Mouse (Mus musculus): Measurements from ENCODE around the gene Vamp2. TPM values are rescaled to one million over a fixed set of nuclear protein-coding genes. Genes with fewer than 3 reads are reported as not detected.

Vamp2 gene
- total RNA-seq, 2 experiments from 2014 or later, result 71.1 to 85.8 TPM

GRCm38 (mm10) chr11:69095511-69096231 is 7.4 kb downstream of the Vamp2 start:
- peak; percentile 60 to 68 for DNase-seq
- intact Hi-C loops (cut with DNase I), result loop anchor here (10.0 kb wide), 1 partner anchor 319 kb away; the partner anchor contains the start of gene Kdm6b

- intact Hi-C loops (cut with DNase I), result loop anchor here (10.0 kb wide), 1 partner anchor 318 kb away; the partner anchor contains the start of gene Kdm6b
Observed at GRCm38 (mm10) chr11:69096360-69096986, 8.2 kb downstream of the Vamp2 start.

GRCm38 (mm10) chr11:69096987-69097900 is 9.0 kb downstream of the Vamp2 start:
- intact Hi-C loops (cut with DNase I), result loop anchor here (10.0 kb wide), 1 partner anchor 318 kb away; the partner anchor contains the start of gene Kdm6b
- peak; percentile 100 for DNase-seq

More at GRCm38 (mm10) chr11:69096360-69096986, 8.2 kb downstream of the Vamp2 start:
- DNase-seq, result no peak

- intact Hi-C loops (cut with DNase I), result loop anchor here (10.0 kb wide), 1 partner anchor 317 kb away; the partner anchor contains the start of gene Kdm6b
- DNase-seq, result peak in 1 of 2 experiments; percentile 48
Observed at GRCm38 (mm10) chr11:69098039-69098761, 9.9 kb downstream of the Vamp2 start.

- DNase-seq, result peak; percentile 98
- intact Hi-C loops (cut with DNase I), result loop anchor here (10.0 kb wide), 1 partner anchor 316 kb away; the partner anchor contains the start of gene Kdm6b
Observed at GRCm38 (mm10) chr11:69098762-69099091, 10.4 kb downstream of the Vamp2 start.

GRCm38 (mm10) chr11:69099177-69099914 is 11.1 kb downstream of the Vamp2 start:
- peak; percentile 92 to 95 for DNase-seq
- intact Hi-C loops (cut with DNase I), result loop anchor here (10.0 kb wide), 1 partner anchor 315 kb away; the partner anchor contains the start of gene Kdm6b

GRCm38 (mm10) chr11:69099915-69100345 is 11.6 kb downstream of the Vamp2 start:
- intact Hi-C loops (cut with DNase I), result loop anchor here (2.0 to 10.0 kb wide), 2 partner anchors 15 to 315 kb away; partner anchors contain the start of gene Kdm6b
- DNase-seq, result peak; percentile 96 to 97

GRCm38 (mm10) chr11:69100639-69101360 is 12.5 kb downstream of the Vamp2 start:
- DNase-seq, result no peak
- intact Hi-C loops (cut with DNase I), result loop anchor here (2.0 kb wide), 1 partner anchor 14 kb away; no protein-coding TSS in a partner anchor

- no peak for DNase-seq
- intact Hi-C loops (cut with DNase I), result loop anchor here (2.0 kb wide), 1 partner anchor 13 kb away; no protein-coding TSS in a partner anchor
Observed at GRCm38 (mm10) chr11:69101604-69102402, 13.5 kb downstream of the Vamp2 start.

- intact Hi-C loops (cut with DNase I), result no loop called here
Observed at GRCm38 (mm10) chr11:69102403-69102725, 14.1 kb downstream of the Vamp2 start.

GRCm38 (mm10) chr11:69103121-69103520 is 14.8 kb downstream of the Vamp2 start:
- intact Hi-C loops (cut with DNase I), result no loop called here
- DNase-seq, result no peak

More at GRCm38 (mm10) chr11:69102403-69102725, 14.1 kb downstream of the Vamp2 start:
- DNase-seq, result no peak

GRCm38 (mm10) chr11:69103531-69104435 is 15.5 kb downstream of the Vamp2 start:
- no peak for DNase-seq
- intact Hi-C loops (cut with DNase I), result no loop called here

- no peak for DNase-seq
- intact Hi-C loops (cut with DNase I), result no loop called here
Observed at GRCm38 (mm10) chr11:69104487-69104886, 16.2 kb downstream of the Vamp2 start.

- intact Hi-C loops (cut with DNase I), result no loop called here
- no peak for DNase-seq
Observed at GRCm38 (mm10) chr11:69105227-69105626, 16.9 kb downstream of the Vamp2 start.

GRCm38 (mm10) chr11:69105796-69106195 is 17.5 kb downstream of the Vamp2 start:
- intact Hi-C loops (cut with DNase I), result no loop called here
- no peak for DNase-seq

- no peak for DNase-seq
- intact Hi-C loops (cut with DNase I), result no loop called here
Observed at GRCm38 (mm10) chr11:69106299-69106698, 18.0 kb downstream of the Vamp2 start.

GRCm38 (mm10) chr11:69106842-69107241 is 18.6 kb downstream of the Vamp2 start:
- intact Hi-C loops (cut with DNase I), result no loop called here
- no peak for DNase-seq

Data from heart, postnatal 10 days (tissue).